Mouse (Mus musculus) heart, adult 2 months (tissue): ENCODE measurements at regions not wholly inside any gene's neighbourhood (a gene's known extent, or its start where the extent isn't known, plus 50 kb on each side); places are given as distances from the start of the nearest gene placed in this dataset.

Source experiments
- DNase-seq, 2 experiments: peaks; one replicate each; pipeline ENCODE4 v3.0.0; 2021
- H3K27ac ChIP-seq: fragments of 200-600 bp; 2 replicates; pipeline ENCODE4 v1.8.1; 2022
- H3K27me3 ChIP-seq: fragments of 200-500 bp; 2 replicates; pipeline ENCODE4 v1.6.1; 2012; ENCODE audit warnings: mild to moderate bottlenecking, low read length, inconsistent platforms, mixed read lengths; ENCODE audit not compliant: control insufficient read depth, insufficient read depth
- H3K36me3 ChIP-seq: fragments of 200-500 bp; 2 replicates; pipeline ENCODE4 v1.6.1; 2012; ENCODE audit warnings: low read length, inconsistent platforms; ENCODE audit not compliant: control insufficient read depth, insufficient read depth
- H3K4me1 ChIP-seq: fragments of 200-500 bp; 2 replicates; pipeline ENCODE4 v1.6.1; 2011; ENCODE audit warnings: low read length; ENCODE audit not compliant: control insufficient read depth, insufficient read depth
- H3K4me3 ChIP-seq: fragments of 200-600 bp; 2 replicates; pipeline ENCODE4 v1.8.1; 2022
- H3K79me2 ChIP-seq: fragments of 200-500 bp; replicated peaks from 2 replicates; pipeline ENCODE4 v1.6.1; 2012; ENCODE audit warnings: mild to moderate bottlenecking, inconsistent platforms, low read length, moderate library complexity, mixed read lengths; ENCODE audit not compliant: control insufficient read depth, insufficient read depth
- H3K9ac ChIP-seq: fragments of 200-500 bp; 2 replicates; pipeline ENCODE4 v1.6.1; 2012; ENCODE audit warnings: low read depth, mild to moderate bottlenecking, control low read depth, inconsistent platforms, low read length, mixed read lengths
- CTCF ChIP-seq: fragments of 200-600 bp; IDR thresholded peaks from 2 replicates; pipeline ENCODE4 v1.8.1; 2022; ENCODE audit warnings: antibody characterized with exemption, mild to moderate bottlenecking, moderate library complexity
- EP300 ChIP-seq: fragments of 200-500 bp; IDR thresholded peaks from 2 replicates; pipeline ENCODE4 v1.6.1; 2011; ENCODE audit warnings: low read depth, low read length, control low read depth; ENCODE audit not compliant: insufficient read depth
- POLR2A ChIP-seq: fragments of 200-500 bp; IDR thresholded peaks from 2 replicates; pipeline ENCODE4 v1.6.1; 2011; ENCODE audit warnings: mild to moderate bottlenecking, low read depth, low read length, control low read depth; ENCODE audit not compliant: insufficient read depth
- WGBS: fragments of 180-500 bp; shearing (Covaris S2); methylation state at CpG from one replicate; pipeline ENCODE4 v1.1.7; 2018; 5-methylcytosine and 5-hydroxymethylcytosine counted together
- intact Hi-C: fragments of 180-260 bp; cut with DNase I; formaldehyde crosslinking; loops from one replicate; pipeline ENCODE4 v1.15.1; 2025

DNA sequence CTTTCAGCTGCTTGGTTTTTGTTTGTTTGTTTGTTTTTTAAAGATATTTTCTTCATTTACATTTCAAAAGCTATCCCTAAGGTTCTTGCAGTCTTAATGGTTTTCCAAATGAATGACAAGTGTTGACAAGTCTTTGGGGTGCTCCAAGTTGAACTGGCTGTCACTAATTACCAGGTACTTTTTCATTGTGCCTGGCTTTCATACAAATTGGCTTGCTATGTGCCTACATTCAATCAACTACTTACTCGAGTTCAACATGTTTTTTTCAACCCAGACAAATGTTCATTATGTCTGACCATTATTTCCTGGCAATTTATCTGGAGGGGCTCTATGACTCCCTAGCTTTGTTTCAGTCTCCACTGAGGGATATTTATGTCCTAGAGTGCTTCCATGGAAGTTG lies 614.0 kb upstream of the Lrrn3 start:
- H3K9ac ChIP-seq = no peak overlapping the region
- H3K79me2 ChIP-seq = no peaks in the 10 kb centered on the region
- H3K4me3 ChIP-seq = no peak overlapping the region
- no peak for TF ChIP-seq CTCF
- no peak for TF ChIP-seq POLR2A
- no peak for TF ChIP-seq EP300
- H3K27me3 ChIP-seq = no peaks in the 10 kb centered on the region
- no peak for DNase-seq
- 32% methylated on average over 1 of the region's 1 CpGs for WGBS
- H3K4me1 ChIP-seq = no peaks in the 10 kb centered on the region
- H3K27ac ChIP-seq = no peak overlapping the region
- no peaks in the 10 kb centered on the region for H3K36me3 ChIP-seq
- intact Hi-C loops = no loop called here

DNA sequence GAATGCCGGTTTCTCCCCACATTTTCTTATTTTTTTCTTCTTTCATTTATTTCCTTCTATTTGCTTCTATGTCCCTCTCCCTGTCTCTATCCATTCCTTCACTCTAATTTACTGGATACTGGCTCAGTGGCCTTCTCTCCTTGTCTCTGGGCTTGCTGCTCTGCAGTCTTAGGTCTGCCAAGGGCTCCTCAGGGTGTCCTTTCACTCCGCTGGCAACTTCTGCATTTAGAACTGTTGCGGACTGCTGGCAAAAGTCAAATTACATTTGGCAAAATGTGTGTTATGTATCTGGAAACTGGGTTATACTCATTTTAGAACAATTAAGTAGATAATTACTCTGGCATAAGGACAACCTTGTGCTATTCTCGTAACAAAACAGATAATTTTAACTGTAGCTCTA lies 584.2 kb upstream of the Lrrn3 start:
- 64% methylated on average over 4 of the region's 4 CpGs for WGBS
- TF ChIP-seq POLR2A (no peak), CTCF (no peak), EP300 (no peak)
- no peak overlapping the region for H3K9ac ChIP-seq
- no peaks in the 10 kb centered on the region for H3K4me1 ChIP-seq
- H3K36me3 ChIP-seq = no peaks in the 10 kb centered on the region
- no peaks in the 10 kb centered on the region for H3K79me2 ChIP-seq
- intact Hi-C loops = no loop called here
- H3K27ac ChIP-seq = no peak overlapping the region
- DNase-seq = peak in 1 of 2 experiments; percentile 3
- H3K27me3 ChIP-seq = no peaks in the 10 kb centered on the region
- H3K4me3 ChIP-seq = no peak overlapping the region

DNA sequence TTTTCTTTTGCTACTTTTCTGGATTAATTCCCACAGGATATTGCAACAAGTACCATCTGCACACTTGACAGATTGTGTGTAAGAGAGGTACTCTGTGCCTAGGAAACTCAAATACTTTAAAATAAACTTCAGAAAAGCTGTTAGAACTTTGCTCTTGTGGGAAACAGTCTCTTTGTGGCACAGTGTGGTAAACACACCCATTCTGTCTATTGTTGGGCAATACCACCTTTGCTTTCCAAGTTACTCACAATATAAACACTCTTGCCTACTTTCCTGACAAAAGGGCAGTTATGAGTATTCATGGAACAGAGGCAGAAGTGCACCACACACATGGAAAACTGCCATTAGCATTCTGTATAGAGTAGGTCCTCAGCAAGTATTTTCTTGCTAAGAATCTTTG lies 577.5 kb upstream of the Lrrn3 start:
- Histone ChIP-seq H3K27me3 (no peaks in the 10 kb centered on the region), H3K27ac (no peak overlapping the region), H3K4me3 (no peak overlapping the region), H3K4me1 (no peaks in the 10 kb centered on the region), H3K9ac (no peak overlapping the region), H3K36me3 (no peaks in the 10 kb centered on the region), H3K79me2 (no peaks in the 10 kb centered on the region)
- intact Hi-C loops = no loop called here
- no peak for DNase-seq
- no peak for TF ChIP-seq EP300
- no peak for TF ChIP-seq CTCF
- TF ChIP-seq POLR2A = no peak

DNA sequence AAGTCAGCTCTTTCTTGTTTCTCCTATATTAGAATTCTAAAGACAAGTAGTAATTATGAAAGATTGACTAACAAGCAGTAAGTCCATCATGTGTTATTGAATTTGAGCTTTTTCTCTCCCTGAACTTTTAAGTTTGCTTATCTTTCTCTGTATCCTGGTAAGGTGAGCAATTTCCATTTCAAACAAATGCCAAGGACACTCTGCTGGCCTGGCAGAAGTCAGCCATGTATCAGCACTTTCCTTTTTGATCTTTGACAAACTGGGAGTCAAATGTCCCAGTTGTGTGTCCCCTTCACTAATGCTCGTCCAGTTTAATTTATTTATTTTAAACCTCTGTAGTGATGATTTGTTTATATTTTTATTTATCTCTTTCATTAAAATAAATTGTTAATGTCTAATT lies 562.8 kb upstream of the Lrrn3 start:
- TF ChIP-seq POLR2A = no peak
- TF ChIP-seq CTCF = no peak
- TF ChIP-seq EP300 = no peak
- Histone ChIP-seq H3K4me1 (no peaks in the 10 kb centered on the region), H3K9ac (no peak overlapping the region), H3K27ac (no peak overlapping the region), H3K79me2 (no peaks in the 10 kb centered on the region), H3K36me3 (no peaks in the 10 kb centered on the region), H3K4me3 (no peak overlapping the region), H3K27me3 (no peaks in the 10 kb centered on the region)
- intact Hi-C loops = no loop called here
- DNase-seq = no peak
- WGBS = 31% methylated on average over 1 of the region's 1 CpGs

DNA sequence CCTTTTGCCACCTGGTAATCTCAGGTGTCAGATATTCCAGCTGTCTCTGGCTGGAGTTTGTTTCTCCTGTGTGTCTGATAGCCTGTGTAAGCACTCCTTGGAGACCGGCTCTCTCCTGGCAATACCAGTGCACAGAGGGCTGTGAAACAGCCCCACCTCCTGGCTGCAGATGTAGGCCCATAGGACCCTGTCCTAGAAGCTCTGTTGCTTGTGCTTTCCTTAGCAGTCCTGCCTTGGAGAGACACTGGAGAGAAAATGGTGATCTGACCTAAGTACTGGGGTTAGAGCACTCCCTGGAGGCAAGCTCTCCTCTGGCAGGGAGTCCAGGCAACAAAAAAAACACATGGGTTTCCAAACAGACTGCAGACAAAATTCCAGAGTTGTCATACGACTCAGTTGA lies 541.6 kb upstream of the Lrrn3 start:
- Histone ChIP-seq H3K27ac (no peak overlapping the region), H3K27me3 (no peaks in the 10 kb centered on the region), H3K4me3 (no peak overlapping the region), H3K9ac (no peak overlapping the region), H3K79me2 (no peaks in the 10 kb centered on the region), H3K4me1 (no peaks in the 10 kb centered on the region), H3K36me3 (no peaks in the 10 kb centered on the region)
- 47% methylated on average over 2 of the region's 2 CpGs for WGBS
- intact Hi-C loops = no loop called here
- TF ChIP-seq CTCF (no peak), EP300 (no peak), POLR2A (no peak)
- DNase-seq = no peak

DNA sequence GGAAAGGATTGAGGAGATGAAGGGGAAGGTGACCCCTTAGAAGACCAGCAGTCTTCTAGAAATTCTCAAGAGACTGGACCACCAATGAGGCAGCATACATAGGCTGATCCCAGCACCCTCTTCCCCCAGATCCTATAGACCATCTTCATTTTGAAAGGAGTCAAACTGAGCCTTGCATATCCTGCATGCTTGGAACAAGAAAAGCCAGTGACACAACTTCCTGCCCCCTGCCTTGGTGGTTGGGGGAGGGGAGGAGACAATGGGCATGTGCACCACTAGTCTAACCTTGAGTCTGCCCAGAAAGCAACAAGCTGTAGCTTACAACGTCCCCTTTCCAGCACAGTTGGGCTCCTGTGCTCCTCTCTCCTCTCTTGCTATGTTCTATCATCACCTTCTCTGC lies 531.3 kb upstream of the Lrrn3 start:
- Histone ChIP-seq H3K4me3 (no peak overlapping the region), H3K79me2 (no peaks in the 10 kb centered on the region), H3K27ac (no peak overlapping the region), H3K36me3 (no peaks in the 10 kb centered on the region), H3K4me1 (no peaks in the 10 kb centered on the region), H3K9ac (no peak overlapping the region), H3K27me3 (no peaks in the 10 kb centered on the region)
- intact Hi-C loops = no loop called here
- TF ChIP-seq EP300 (no peak), POLR2A (no peak), CTCF (no peak)
- WGBS = 16% methylated on average over 1 of the region's 1 CpGs
- no peak for DNase-seq
